Mouse (Mus musculus): Measurements from ENCODE around the gene Cldn3. TPM values are rescaled to one million over a fixed set of nuclear protein-coding genes. Genes with fewer than 3 reads are reported as not detected.

Cldn3 gene
- total RNA-seq, 2 experiments from 2014 or later = not detected

DNA sequence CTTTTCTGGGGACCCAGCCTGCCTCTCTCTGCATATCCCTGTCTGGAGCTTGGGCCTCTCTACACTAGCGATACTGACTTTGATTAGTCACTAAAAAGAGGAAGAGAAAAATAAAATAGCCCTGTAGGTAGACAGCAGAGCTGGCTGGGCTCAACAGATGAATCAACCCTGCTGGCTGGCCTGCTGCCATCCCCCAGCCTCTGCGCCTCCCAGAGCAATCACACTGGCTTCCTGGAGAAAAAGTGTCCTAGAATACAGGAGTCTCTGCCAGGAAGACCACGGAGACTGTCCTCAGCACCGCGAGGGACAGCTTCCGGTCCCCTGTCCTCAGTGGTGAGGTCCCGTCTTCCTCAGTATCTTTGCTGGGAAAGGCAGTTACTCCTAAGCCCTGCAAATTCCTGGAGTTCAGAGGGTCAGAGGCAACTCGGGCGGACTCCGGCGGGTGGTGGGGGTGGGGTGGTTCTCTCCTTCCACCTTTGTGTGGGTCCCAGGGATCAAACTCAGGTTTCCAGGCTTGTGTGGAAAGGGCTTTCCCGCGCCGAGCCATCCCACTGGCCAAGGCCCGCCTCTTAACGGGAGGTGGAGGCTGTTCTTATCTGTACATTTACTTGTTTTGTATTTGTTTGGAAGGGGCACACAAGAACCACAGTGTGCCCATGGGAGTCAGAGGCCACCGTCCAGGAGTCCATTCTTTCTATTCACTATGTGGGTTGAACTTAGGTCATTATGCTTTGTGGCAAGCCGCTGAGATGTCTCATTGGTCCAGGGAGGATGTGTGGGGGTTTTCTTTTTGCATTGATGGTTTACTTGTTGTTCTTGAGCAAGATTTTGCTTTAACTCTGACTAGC, 43.2 kb downstream of the Cldn3 start:
- peak; percentile 66 for ATAC-seq (replicated peaks; ENCODE audit: poor library complexity, severe bottlenecking)

DNA sequence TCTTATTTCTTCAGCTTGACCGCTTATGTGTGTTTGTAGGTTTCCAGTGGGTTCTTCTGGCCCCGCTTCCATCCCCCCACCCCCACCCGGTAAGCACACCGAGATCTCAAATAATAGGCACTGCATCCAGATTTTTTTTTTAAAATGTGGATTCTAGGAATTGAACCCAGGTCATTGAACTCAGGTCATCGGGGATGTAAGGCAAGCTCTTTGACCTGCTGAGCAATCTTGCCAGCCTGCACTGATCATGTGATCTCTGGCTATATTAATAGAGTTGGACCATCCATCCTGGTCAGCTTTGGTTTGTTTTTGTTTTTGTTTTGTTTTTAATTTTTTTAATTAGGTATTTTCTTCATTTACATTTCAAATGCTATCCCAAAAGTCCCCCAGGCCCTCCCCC, 46.6 kb downstream of the Cldn3 start:
- ATAC-seq (replicated peaks; ENCODE audit: poor library complexity, severe bottlenecking) = no peak

DNA sequence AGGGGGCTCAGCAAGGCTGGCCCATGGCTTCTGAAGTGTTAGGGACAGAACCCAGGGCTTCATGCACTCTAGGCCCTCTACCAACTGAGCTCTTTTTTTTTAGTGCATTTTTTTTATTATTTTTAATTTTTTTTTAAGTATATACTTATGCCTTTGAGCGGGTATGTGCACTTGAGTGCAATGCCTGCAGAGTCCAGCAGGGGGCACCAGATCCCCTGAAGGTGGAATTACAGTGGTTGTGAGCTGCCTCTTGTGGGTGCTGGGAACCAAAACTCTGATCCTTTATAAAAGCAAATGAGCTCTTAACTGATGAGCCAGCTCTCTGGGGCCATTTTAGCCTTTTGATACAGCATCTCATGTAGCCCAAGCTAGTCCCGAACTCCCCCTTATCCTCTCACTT, 48.6 kb downstream of the Cldn3 start:
- no peak for ATAC-seq (replicated peaks; ENCODE audit: poor library complexity, severe bottlenecking)

DNA sequence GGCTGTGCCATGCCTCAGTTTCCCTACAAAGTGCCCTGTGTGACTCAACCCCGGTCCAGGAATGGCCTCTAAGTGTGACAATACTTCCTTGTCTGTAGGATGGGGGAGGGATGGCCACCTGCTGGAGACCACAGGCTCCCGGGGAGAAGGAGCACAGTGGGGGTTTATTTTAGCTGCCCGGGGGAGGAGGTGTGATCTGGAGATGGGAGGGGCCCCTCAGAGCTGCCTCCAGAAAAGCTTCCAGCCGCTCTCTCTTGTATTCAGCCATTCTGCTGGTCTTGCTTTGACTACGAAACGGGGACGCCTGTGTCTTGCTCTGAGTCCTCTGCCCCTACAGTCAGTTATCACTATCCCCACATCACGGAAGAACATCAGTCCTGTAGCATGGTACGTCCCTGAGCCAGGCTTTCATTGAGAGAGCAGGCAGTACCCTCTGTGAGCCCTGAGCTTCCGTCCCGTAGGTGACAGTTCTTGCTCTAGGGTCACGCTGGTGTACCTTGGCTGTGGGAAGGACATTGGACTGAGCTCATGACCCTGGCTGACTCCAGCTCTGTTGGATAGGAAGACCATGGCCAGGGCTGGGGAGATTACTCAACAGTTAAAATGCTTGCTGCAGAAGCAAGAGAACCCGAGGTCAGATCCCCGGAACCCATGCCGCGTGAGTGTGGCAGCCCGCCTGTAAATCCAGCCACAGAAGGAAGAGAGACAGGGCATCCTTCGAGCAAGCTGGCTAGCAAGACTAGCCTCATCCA, 49.8 kb downstream of the Cldn3 start:
- no peak for ATAC-seq (replicated peaks; ENCODE audit: poor library complexity, severe bottlenecking)

Other genes starting within 250 kb of the Cldn3 start
- not detected in 2 replicates for gene Eln, start 238.9 kb upstream of the Cldn3 start, total RNA-seq (2014; fragmentation: Nextera tagmentation)
- gene Eln, start 238.9 kb upstream of the Cldn3 start, total RNA-seq (2017) = not detected in 2 replicates
- gene Tmem270, start 79.5 kb upstream of the Cldn3 start, total RNA-seq (2014; fragmentation: Nextera tagmentation) = not detected in 2 replicates
- gene Tmem270, start 79.5 kb upstream of the Cldn3 start, total RNA-seq (2017) = not detected in 2 replicates
- not detected in 2 replicates for gene Cldn13, start 70.7 kb upstream of the Cldn3 start, total RNA-seq (2014; fragmentation: Nextera tagmentation)
- gene Cldn13, start 70.7 kb upstream of the Cldn3 start, total RNA-seq (2017) = 0.13 TPM in 1 of 2 replicates, not detected in the other
- gene Mettl27, start 53.8 kb upstream of the Cldn3 start, total RNA-seq (2014; fragmentation: Nextera tagmentation) = 1.7 and 3.9 TPM in 2 replicates
- 1.2 and 2.2 TPM in 2 replicates for gene Mettl27, start 53.8 kb upstream of the Cldn3 start, total RNA-seq (2017)
- not detected in 2 replicates for gene Cldn4, start 39.3 kb upstream of the Cldn3 start, total RNA-seq (2014; fragmentation: Nextera tagmentation)
- gene Cldn4, start 39.3 kb upstream of the Cldn3 start, total RNA-seq (2017) = not detected in 2 replicates
- 102 and 115 TPM in 2 replicates for gene Abhd11, start 22.9 kb downstream of the Cldn3 start, total RNA-seq (2014; fragmentation: Nextera tagmentation)
- gene Abhd11, start 22.9 kb downstream of the Cldn3 start, total RNA-seq (2017) = 56.8 and 75.0 TPM in 2 replicates
- 1.2 and 3.6 TPM in 2 replicates for gene Stx1a, start 37.3 kb downstream of the Cldn3 start, total RNA-seq (2014; fragmentation: Nextera tagmentation)
- gene Stx1a, start 37.3 kb downstream of the Cldn3 start, total RNA-seq (2017) = not detected in 2 replicates
- gene Dnajc30, start 78.0 kb downstream of the Cldn3 start, total RNA-seq (2014; fragmentation: Nextera tagmentation) = 15.7 and 18.7 TPM in 2 replicates
- 5.4 and 6.5 TPM in 2 replicates for gene Dnajc30, start 78.0 kb downstream of the Cldn3 start, total RNA-seq (2017)
- gene Bud23, start 78.7 kb downstream of the Cldn3 start, total RNA-seq (2014; fragmentation: Nextera tagmentation) = 80.5 and 90.8 TPM in 2 replicates
- gene Bud23, start 78.7 kb downstream of the Cldn3 start, total RNA-seq (2017) = 44.9 and 89.9 TPM in 2 replicates
- not detected in 2 replicates for gene Vps37d, start 92.1 kb downstream of the Cldn3 start, total RNA-seq (2014; fragmentation: Nextera tagmentation)
- gene Vps37d, start 92.1 kb downstream of the Cldn3 start, total RNA-seq (2017) = not detected in 2 replicates
- not detected in 2 replicates for gene Mlxipl, start 103.7 kb downstream of the Cldn3 start, total RNA-seq (2014; fragmentation: Nextera tagmentation)
- 1.2 TPM in 1 of 2 replicates, not detected in the other for gene Mlxipl, start 103.7 kb downstream of the Cldn3 start, total RNA-seq (2017)
- 14.7 and 19.2 TPM in 2 replicates for gene Tbl2, start 163.4 kb downstream of the Cldn3 start, total RNA-seq (2014; fragmentation: Nextera tagmentation)
- 19.1 and 23.0 TPM in 2 replicates for gene Tbl2, start 163.4 kb downstream of the Cldn3 start, total RNA-seq (2017)
- gene Bcl7b, start 182.1 kb downstream of the Cldn3 start, total RNA-seq (2014; fragmentation: Nextera tagmentation) = 15.8 and 38.5 TPM in 2 replicates
- gene Bcl7b, start 182.1 kb downstream of the Cldn3 start, total RNA-seq (2017) = 20.7 and 36.9 TPM in 2 replicates
- gene Baz1b, start 201.1 kb downstream of the Cldn3 start, total RNA-seq (2014; fragmentation: Nextera tagmentation) = 121 and 122 TPM in 2 replicates
- 140 and 147 TPM in 2 replicates for gene Baz1b, start 201.1 kb downstream of the Cldn3 start, total RNA-seq (2017)